Mouse (Mus musculus): Measurements from ENCODE around the gene Iqch.

The Iqch gene

DNA sequence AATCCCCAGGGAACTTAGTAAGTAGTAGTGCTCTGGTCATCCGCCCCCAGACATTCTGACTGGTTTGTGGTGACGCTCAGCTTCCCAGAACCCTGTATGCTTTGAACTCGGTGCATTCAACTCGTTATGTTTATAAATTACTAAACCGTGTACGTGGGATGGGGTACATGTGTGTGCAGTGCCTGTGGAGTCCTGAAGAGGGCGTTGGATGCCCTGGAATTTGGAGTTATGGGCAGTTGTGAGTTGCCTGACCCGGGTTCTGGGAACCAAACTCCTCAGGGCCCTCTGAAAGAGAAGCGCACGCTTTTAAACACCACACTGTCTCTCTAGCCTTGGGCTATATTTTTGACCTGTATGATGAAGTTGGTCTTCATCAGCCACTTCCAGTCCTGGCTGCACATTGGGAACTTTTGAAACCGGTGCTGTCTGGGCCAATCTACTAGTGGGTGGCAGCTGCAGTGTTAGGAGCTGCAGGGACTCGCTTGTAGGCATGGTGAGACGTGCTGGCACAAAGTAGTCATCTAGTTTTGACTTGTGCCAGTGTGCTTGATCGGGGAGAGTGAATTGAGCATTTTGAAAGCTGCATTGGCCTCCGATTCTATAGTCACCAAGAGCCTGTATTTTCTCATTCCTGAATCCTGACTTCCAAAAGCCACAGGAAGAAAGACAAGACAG, 21.7 kb upstream of the Iqch start:
- no peak for TF ChIP-seq GATA4 (IDR thresholded peaks at IDR 0.05; ENCODE audit: insufficient replicate concordance, low read length)

DNA sequence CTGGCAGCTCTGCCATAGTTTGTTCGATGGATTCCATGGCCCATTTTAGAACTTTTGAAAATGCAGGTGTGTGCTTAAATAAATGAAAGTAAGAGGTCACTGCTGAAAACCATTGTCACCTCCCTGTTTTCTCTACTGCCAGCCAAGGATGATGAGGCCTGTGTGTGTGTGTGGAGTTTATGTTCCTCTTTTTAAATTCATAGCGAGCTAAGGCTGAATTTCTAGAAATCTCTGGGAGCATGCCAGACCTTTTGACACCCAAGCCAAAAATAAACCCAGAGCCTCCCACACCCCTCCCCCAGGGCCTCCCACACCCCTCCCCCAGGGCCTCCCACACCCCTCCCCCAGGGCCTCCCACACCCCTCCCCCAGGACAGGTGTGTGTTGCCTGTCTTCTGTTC, 15.7 kb upstream of the Iqch start:
- no peak for TF ChIP-seq GATA4 (IDR thresholded peaks at IDR 0.05; ENCODE audit: insufficient replicate concordance, low read length)

DNA sequence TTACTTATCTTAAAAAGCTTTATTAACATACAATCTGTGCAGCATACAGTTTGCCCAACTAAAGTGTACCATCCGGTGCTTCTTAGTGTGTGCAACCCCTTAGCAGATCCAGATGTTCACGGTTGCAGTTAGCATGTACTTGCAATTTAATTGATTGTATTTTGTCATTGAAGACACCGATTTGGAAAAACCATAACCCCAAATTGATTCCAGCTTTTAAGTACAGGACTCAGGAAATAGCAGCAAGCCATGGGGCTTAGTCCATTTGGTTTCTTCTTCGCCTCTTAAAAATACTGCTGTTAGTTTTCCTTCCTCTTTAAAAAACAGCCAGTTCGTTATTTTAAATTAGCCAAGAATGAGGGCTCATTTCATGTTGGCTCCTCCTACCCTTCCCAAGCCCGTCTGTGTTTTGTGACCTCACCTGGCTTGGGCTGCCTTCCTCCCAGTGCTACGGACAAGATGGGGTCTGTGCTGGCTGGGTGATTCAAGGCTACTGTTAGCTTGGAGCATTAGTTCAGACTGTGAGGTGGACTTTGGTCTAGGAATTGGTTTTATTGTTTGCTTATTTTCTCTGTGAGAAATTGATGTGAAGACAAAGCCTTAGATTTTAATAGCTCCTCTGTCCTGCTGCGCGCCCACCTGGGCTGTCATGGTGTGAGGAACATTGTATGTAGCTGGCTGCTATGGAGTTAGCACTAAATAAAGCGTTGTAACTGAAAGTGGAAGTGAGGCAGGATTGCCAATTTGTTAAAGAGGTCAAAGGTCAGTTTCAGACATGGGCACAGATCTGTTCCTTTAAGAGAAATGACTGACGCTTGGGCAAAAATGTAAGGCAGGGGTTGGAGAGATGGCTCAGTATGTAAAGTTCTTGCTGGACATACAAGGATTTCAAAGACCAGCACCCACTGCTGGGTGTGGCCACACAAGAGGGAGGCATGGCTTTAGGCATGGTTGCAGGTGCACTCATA, 12.0 kb upstream of the Iqch start:
- TF ChIP-seq GATA4 (IDR thresholded peaks at IDR 0.05; ENCODE audit: insufficient replicate concordance, low read length): no peak

DNA sequence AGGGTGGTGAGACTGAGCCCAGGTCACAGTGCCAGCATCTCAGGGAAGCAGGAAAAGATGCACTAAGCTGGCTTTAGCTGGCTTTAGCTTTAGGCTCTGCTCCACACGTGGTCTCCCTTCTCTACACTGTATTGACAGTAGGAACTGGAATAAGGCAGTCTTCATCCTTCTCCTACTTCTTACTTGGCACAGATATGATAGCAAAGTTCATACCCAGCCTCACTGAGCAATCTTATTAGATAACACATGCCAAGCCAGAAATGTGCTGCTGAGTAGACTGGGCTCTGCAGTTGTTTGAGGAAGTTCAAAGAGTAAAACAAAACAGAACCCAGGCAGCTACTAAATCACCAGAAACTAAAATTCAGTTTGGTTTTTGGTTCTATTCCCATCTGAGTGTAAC, 11.3 kb upstream of the Iqch start:
- no peak for TF ChIP-seq GATA4 (IDR thresholded peaks at IDR 0.05; ENCODE audit: insufficient replicate concordance, low read length)

DNA sequence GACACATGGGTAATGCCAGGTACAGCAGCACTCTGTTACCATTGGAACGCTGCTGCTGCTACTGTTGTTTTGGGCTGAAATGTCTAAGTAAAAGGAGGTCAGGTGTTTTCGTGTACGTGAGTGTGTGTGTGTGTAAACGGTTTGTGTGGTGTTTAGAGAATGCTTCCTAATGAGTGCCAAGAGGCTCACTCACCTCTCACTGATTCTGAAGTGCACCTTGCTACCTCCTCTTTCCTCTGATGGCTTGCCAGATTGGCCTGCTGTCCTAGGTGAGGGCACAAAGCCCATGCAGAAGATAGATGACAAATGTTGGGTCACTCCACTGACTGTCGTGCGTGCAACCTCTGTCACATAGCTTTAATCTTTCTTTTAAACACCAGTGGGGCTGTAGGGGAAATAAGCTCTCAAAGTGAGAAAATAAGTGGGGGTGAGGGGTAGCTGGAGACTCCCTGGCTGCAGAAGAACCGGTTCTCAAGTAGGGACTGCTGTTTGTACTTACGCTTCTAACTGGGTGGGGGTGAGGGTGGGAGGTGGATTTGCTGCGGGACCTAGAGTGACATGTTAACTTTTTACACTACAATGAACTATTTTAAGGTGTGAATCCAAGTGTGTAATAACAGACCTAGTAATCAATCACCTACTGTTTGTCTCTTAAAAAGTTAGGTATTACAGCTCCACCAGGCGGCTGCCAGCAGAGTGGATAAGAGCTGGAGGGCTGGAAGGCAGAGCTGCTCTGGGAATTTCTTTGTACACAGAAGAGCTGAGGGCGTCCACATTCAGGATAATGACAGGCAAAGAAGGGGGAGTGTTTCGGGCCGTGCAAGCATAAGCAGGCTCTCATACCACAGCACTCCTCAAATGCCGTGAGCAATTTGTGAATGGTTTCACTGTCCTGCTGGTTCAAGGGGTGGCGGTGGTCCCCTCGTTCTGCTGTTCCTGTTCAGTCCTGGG, 10.5 kb upstream of the Iqch start:
- no peak for TF ChIP-seq GATA4 (IDR thresholded peaks at IDR 0.05; ENCODE audit: insufficient replicate concordance, low read length)

DNA sequence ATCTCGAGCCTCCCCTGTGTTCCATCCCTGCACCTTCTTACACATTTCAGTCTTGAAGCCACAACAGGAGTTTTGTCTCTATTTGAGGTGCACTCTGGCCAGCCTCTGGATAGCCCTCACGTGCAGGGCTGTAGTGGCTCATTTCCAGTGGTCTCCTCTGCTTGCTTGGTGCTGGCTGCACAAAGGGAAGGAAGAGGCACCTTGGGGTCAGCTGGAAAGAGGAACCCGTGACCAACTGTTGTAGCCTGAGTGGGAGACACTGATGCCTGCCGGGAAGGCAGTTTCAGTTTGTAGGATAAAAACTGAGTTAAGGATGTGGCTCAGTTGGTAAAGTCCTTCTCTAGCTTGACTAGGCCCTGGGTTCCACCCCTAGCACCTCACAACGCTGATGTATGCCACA, 9.7 kb upstream of the Iqch start:
- TF ChIP-seq GATA4 (IDR thresholded peaks at IDR 0.05; ENCODE audit: insufficient replicate concordance, low read length): no peak; the same call in 1 of the 2 replicates

DNA sequence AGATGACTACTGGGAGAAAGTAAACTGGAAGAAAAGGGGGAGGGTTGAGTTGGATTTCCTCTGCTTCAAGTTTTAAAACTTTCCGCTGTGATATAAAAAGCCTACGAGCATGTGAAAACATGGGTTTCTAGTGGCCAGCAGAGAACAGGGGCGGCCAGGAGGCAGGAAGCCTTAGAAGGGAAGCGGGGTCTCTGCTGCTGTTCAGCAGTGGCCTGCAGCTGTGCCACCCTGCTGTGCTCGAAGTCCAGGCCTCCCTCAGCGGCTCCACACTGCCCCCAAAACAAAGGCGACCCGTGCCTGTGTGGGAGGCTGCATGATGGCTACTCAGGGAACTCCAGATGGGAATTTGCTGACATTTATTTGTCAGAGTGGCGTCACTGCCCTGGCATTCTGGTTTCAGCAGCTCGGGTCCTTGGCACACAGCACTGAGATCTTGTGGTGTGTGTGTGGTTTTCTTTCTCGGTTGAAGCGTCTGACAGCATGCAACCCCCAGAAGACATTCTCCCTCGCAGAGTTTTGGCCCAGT, 8.6 kb upstream of the Iqch start:
- no peak for TF ChIP-seq GATA4 (IDR thresholded peaks at IDR 0.05; ENCODE audit: insufficient replicate concordance, low read length)

DNA sequence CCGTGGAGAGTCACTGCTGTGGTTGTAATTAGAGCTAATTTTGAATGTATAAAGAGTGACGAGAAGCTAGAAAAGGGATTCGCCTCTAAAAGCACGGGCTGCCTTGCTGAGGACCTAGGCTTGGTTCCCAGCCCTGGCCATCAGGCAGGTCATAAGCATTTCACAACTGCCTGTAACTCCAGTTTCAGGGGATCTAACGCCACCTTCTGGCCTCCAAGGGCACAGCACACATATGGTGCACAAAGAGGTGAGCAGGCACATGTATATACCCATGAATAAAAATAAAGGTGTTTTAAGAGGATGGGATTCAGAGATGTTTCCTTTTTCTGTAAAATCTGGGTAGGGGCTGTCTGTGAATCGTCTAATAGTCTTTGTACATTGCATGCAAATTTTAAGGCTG, 7.9 kb upstream of the Iqch start:
- no peak for TF ChIP-seq GATA4 (IDR thresholded peaks at IDR 0.05; ENCODE audit: insufficient replicate concordance, low read length)

DNA sequence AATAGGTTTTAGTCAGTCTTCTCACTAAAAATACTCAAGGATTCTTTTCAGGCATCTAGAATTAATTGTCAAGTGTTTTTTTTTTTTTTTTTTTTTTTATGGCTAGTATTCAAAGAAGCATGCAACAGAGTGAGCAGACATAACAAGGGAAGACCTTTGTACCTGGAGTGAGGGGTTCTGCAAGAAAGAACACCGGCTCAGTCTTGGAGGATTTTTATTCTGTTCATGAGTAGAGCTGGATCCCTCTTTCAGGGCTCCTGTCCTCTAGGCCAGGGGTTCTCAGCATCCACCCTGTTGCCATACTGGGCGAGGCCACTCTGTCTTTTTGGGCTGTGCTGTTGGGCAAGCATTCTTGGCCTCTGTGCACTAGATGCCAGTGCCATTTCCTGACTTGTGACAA, 7.5 kb upstream of the Iqch start:
- TF ChIP-seq GATA4 (IDR thresholded peaks at IDR 0.05; ENCODE audit: insufficient replicate concordance, low read length): no peak

DNA sequence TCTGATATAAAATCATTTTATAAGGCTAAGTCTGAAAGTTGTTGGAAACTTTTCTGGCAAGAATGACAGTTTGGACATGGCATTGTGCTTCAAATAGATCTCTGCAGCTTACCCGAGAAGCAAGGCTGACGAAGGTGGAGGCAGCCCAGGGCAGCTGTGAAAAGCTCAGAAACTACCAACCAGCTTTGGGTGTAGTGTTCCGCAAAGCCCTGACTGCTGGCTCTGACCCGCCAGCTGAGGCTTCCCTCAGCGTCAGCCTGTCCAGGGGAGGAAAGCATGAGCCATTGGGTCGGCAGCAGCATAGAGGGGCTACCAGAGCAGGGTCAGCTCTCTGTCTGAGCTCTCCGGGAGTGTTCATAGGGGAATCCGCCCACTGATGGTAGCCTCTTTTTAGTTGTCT, 7.0 kb upstream of the Iqch start:
- TF ChIP-seq GATA4 (IDR thresholded peaks at IDR 0.05; ENCODE audit: insufficient replicate concordance, low read length): no peak

DNA sequence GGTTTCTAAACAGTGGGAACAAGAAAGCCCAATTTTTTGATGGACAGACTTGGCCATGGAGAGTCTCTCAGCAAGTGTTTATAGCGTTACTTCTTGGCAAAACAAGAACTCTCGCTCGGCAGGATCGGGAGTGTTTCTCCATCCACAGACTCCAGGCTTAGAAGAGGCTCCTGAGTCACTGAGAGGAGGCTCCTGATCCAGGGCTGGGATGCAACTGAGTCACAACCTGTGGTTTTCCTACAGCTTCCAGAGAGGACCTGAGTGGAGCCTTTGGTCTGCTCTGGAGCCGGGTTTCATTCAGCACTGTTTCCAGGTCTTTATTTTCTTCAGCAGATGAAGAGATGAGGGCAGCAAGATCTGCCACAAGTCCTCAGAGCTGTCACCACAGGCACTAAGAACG, 5.7 kb upstream of the Iqch start:
- no peak for TF ChIP-seq GATA4 (IDR thresholded peaks at IDR 0.05; ENCODE audit: insufficient replicate concordance, low read length)

DNA sequence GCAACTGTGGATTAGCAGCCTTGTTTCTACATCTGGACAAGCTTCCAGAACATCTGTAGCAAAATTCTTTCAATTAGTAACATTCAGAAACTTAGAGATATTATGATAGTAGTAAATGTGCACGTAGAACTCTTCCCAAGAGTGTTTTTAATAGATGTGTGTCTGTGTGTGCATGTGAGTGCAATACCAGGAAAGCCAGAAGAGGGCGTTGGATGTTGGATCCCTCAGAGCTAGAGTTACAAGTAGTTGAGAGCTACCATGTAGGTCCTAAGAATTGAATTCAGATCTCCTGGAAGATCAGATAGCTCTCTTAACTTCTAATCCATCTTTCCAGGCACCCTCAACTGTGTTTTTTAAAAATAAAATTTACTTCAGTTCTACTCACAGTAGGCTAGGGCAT, 4.3 kb upstream of the Iqch start:
- TF ChIP-seq GATA4 (IDR thresholded peaks at IDR 0.05; ENCODE audit: insufficient replicate concordance, low read length): no peak

DNA sequence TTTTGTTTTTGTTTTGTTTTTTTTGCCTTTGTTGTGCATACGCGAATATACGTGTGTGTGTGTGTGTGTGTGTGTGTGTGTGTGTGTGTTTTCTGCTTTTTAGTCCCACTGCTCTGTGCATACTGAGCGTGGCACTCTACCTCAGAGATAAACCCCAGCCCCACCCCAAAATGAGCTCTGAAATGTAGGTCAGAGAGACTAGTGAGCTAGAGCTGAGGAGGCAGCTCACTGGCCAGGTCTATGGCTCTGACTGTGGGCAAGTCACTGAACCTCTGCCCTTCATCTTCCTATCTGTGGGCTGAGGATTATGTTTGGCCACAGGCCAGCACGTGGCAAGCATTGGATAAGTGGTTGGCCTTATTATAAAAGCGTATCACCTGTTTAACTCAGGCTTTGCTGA, 1.6 kb upstream of the Iqch start:
- TF ChIP-seq GATA4 (IDR thresholded peaks at IDR 0.05; ENCODE audit: insufficient replicate concordance, low read length): no peak

DNA sequence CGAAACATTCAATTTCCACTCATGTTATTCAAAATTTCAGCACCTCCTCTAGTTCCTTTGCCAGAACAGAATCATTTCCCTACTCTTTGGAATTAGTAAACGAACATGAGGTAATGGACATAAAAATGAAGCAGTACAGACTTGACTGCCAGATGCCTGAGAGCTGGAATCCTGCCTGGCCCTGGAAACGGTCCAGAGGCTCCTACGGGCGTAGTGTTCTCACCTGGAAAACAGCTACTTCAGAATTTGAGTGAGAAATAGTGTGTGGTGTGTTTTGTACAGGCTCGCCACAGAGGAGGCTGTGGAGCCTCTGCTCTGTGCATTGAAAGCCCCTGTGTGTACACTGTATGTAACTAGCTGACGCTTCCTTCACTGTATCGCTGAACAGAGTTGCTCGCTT, 5.6 kb downstream of the Iqch start:
- no peak for TF ChIP-seq GATA4 (IDR thresholded peaks at IDR 0.05; ENCODE audit: insufficient replicate concordance, low read length)

DNA sequence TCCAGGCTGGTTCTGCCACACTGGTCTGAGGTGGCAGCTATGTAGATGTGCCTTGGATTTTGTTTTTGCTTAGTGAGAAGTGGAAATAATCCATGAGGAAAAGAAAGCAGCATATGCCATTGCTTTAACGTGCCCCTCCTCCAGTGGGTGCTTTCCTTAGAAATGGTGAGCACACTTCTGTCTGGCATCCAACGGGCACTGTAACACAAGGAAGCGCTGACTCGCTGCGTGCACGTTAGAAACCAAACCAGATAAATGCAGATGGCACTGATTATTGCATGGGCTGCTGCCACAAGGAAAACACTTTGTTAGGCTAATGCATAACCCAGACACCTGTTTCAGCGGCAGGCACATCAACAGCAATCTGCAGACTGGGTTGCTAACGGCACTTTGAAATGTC, 6.6 kb downstream of the Iqch start:
- no peak for TF ChIP-seq GATA4 (IDR thresholded peaks at IDR 0.05; ENCODE audit: insufficient replicate concordance, low read length)
